In the genomic region with DNA sequence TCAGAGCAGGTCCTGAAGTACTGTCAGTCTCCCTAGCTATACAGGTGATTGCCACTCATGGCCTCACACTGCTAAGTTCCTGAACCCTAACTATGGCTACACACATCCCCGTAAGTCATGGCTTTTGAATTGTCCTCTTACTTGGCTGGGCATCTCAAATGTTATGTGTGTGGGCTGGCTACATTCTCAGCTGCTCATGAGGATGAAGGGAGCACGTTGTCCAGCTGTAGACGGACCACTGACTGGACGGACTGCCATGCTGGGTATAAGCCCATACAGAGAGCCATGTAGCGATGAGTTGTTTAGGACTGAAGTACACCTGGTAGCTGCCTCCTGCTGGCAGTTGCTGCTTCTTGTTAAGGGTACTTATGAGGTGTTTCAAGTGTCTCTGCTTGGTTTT, we compare ENCODE assay signal across 31 mouse cellular contexts.
"Had no signal": no experiment of that assay in that cellular context is flagged by ENCODE, and none has a peak within 500 bp of the region (broad histone marks: within the 10 kb centered on the region; RNA-seq: fewer than 3 reads in every experiment).

No protein-coding gene starts in this region.

- ATAC-seq: liver, embryonic 12.5 days; liver, postnatal 0 days; lung, postnatal 0 days; midbrain, embryonic 13.5 days; midbrain, embryonic 15.5 days; midbrain, embryonic 16.5 days had no signal

- H3K9ac ChIP-seq: limb, embryonic 12.5 days; limb, embryonic 13.5 days; limb, embryonic 15.5 days; liver, embryonic 12.5 days; liver, embryonic 13.5 days; liver, embryonic 14.5 days; liver, embryonic 15.5 days; liver, postnatal 0 days; lung, embryonic 14.5 days; lung, embryonic 15.5 days; midbrain, embryonic 12.5 days; midbrain, embryonic 13.5 days; midbrain, embryonic 15.5 days had no signal

- H3K27me3 ChIP-seq: limb, embryonic 12.5 days; limb, embryonic 13.5 days; limb, embryonic 15.5 days; liver, embryonic 12.5 days; liver, embryonic 13.5 days; liver, embryonic 15.5 days; lung, embryonic 15.5 days; midbrain, embryonic 12.5 days; midbrain, embryonic 13.5 days; midbrain, embryonic 15.5 days had no signal

- H3K4me1 ChIP-seq: limb, embryonic 12.5 days; limb, embryonic 13.5 days; limb, embryonic 15.5 days; liver, embryonic 12.5 days; liver, embryonic 13.5 days; liver, embryonic 15.5 days; lung, embryonic 15.5 days; megakaryocyte, embryonic 14.5 days had no signal

- H3K36me3 ChIP-seq: limb, embryonic 15.5 days; liver, embryonic 12.5 days; liver, embryonic 13.5 days; liver, embryonic 15.5 days; lung, embryonic 15.5 days had no signal

- H3K4me3 ChIP-seq: left cerebral cortex, adult 2 months; limb, embryonic 10.5 days; limb, embryonic 12.5 days; limb, embryonic 13.5 days; limb, embryonic 15.5 days; liver, embryonic 12.5 days; liver, embryonic 13.5 days; liver, embryonic 15.5 days; lung, embryonic 15.5 days; megakaryocyte, embryonic 14.5 days; midbrain, embryonic 10.5 days; midbrain, embryonic 12.5 days; midbrain, embryonic 13.5 days; midbrain, embryonic 15.5 days had no signal

- H3K27ac ChIP-seq: left cerebral cortex, adult 2 months; limb, embryonic 10.5 days; limb, embryonic 12.5 days; limb, embryonic 13.5 days; limb, embryonic 15.5 days; liver, embryonic 12.5 days; liver, embryonic 13.5 days; liver, embryonic 14.5 days; liver, embryonic 15.5 days; lung, embryonic 15.5 days; macrophage; midbrain, embryonic 10.5 days; midbrain, embryonic 12.5 days; midbrain, embryonic 13.5 days; midbrain, embryonic 15.5 days had no signal

- H3K9me3 ChIP-seq: limb, embryonic 10.5 days; limb, embryonic 12.5 days; limb, embryonic 13.5 days; limb, embryonic 15.5 days; liver, embryonic 12.5 days; liver, embryonic 13.5 days; liver, embryonic 15.5 days; lung, embryonic 15.5 days; megakaryocyte, embryonic 14.5 days; midbrain, embryonic 10.5 days; midbrain, embryonic 12.5 days; midbrain, embryonic 13.5 days; midbrain, embryonic 15.5 days had no signal

- DNase-seq: left cerebral cortex, postnatal 4 days; liver; liver, embryonic 13.5 days; liver, postnatal 0 days; lung, adult 18-20 months; lung, adult 2 months; lung, embryonic 14.5 days; lung, postnatal 10 days; lung, postnatal 14 days; lung, postnatal 36 days; lung, postnatal 4 days; midbrain, embryonic 14.5 days had no signal

- H3K4me2 ChIP-seq: limb, embryonic 12.5 days; limb, embryonic 13.5 days; limb, embryonic 15.5 days; liver, embryonic 11.5 days; liver, embryonic 12.5 days; liver, embryonic 13.5 days; liver, embryonic 15.5 days; lung, embryonic 14.5 days; lung, embryonic 15.5 days; midbrain, embryonic 11.5 days; midbrain, embryonic 12.5 days; midbrain, embryonic 13.5 days; midbrain, embryonic 15.5 days had no signal
